Mouse (Mus musculus) stomach, postnatal 0 days (tissue): ENCODE data around the gene Srsf7. TPM values are rescaled to one million over a fixed set of nuclear protein-coding genes. Genes with fewer than 3 reads are reported as not detected.

Source experiments
- ATAC-seq: fragments of 200-750 bp; cut with Nextera tagmentation; 2 replicates; pipeline ENCODE4 v1.8.0; 2017; ENCODE audit not compliant: low FRiP score, low TSS enrichment
- DNase-seq: peaks from one replicate; pipeline ENCODE4 v3.0.0-alpha.2; 2016; ENCODE audit warnings: low spot score
- H3K27ac ChIP-seq: fragments of 300-500 bp; sonication (generic); replicated peaks from 2 replicates; pipeline ENCODE4 v1.5.1; 2014; ENCODE audit warnings: mild to moderate bottlenecking, control low read depth
- H3K27me3 ChIP-seq: fragments of 300-500 bp; sonication (generic); 2 replicates; pipeline ENCODE4 v1.6.1; 2014; ENCODE audit warnings: low read length; ENCODE audit not compliant: control insufficient read depth, insufficient read depth
- H3K36me3 ChIP-seq: fragments of 300-500 bp; sonication (generic); 2 replicates; pipeline ENCODE4 v1.6.1; 2014; ENCODE audit warnings: low read length, mixed read lengths; ENCODE audit not compliant: control insufficient read depth, insufficient read depth
- H3K4me1 ChIP-seq: fragments of 300-500 bp; sonication (generic); replicated peaks from 2 replicates; pipeline ENCODE4 v1.6.1; 2014; ENCODE audit warnings: antibody characterized with exemption; ENCODE audit not compliant: control insufficient read depth, insufficient read depth
- H3K4me2 ChIP-seq: fragments of 300-500 bp; sonication (generic); replicated peaks from 2 replicates; pipeline ENCODE4 v1.6.1; 2014; ENCODE audit warnings: low read depth, mild to moderate bottlenecking, control low read depth, moderate library complexity
- H3K4me3 ChIP-seq: fragments of 300-500 bp; sonication (generic); 2 replicates; pipeline ENCODE4 v1.5.1; 2014; ENCODE audit warnings: low read depth, low read length, control low read depth
- H3K9ac ChIP-seq: fragments of 300-500 bp; sonication (generic); 2 replicates; pipeline ENCODE4 v1.6.1; 2014; ENCODE audit warnings: mild to moderate bottlenecking, low read length, control low read depth, mixed read lengths
- H3K9me3 ChIP-seq: fragments of 300-500 bp; sonication (generic); 2 replicates; pipeline ENCODE4 v1.6.1; 2016; ENCODE audit warnings: low read length; ENCODE audit not compliant: control insufficient read depth
- CTCF ChIP-seq: IDR thresholded peaks from 2 replicates; pipeline ENCODE4 v1.5.1; 2016; ENCODE audit warnings: antibody characterized with exemption, low read depth, mild to moderate bottlenecking, moderate library complexity
- EP300 ChIP-seq: optimal IDR thresholded peaks from 2 replicates; pipeline ENCODE3; 2016; ENCODE audit warnings: antibody characterized with exemption
- WGBS: fragments of 180-500 bp; shearing (Covaris S2); extraction: QIAGEN DNeasy Blood & Tissue Kit; methylation state at CpG from one replicate; pipeline ENCODE4 v1.1.7; 2014; 5-methylcytosine and 5-hydroxymethylcytosine counted together
- polyA plus RNA-seq: library from polyadenylated mRNA; unstranded; fragments of >200 nt; fragmentation: Nextera tagmentation; extraction: Ambion mirVana; gene quantifications from 2 replicates; pipeline ENCODE4 v1.2.1, GENCODE M21; 2015

Srsf7 gene
- polyA plus RNA-seq, 1 experiment from 2014 or later = 212 TPM

GRCm38 (mm10) chr17:80174699-80175385, 32.3 kb downstream of the Srsf7 start:
- TF ChIP-seq EP300 (no peak), CTCF (no peak)
- H3K4me1 ChIP-seq = no peaks in the 10 kb centered on the region
- H3K36me3 ChIP-seq = no peaks in the 10 kb centered on the region
- ATAC-seq = no peak
- no peak overlapping the region for H3K4me3 ChIP-seq
- no peak overlapping the region for H3K27ac ChIP-seq
- no peak overlapping the region for H3K9ac ChIP-seq
- no peak for DNase-seq
- no peak overlapping the region for H3K4me2 ChIP-seq
- H3K27me3 ChIP-seq = no peaks in the 10 kb centered on the region
- no peaks in the 10 kb centered on the region for H3K9me3 ChIP-seq
- 78% methylated on average over 19 of the region's 19 CpGs for whole genome bisulfite sequencing

DNA sequence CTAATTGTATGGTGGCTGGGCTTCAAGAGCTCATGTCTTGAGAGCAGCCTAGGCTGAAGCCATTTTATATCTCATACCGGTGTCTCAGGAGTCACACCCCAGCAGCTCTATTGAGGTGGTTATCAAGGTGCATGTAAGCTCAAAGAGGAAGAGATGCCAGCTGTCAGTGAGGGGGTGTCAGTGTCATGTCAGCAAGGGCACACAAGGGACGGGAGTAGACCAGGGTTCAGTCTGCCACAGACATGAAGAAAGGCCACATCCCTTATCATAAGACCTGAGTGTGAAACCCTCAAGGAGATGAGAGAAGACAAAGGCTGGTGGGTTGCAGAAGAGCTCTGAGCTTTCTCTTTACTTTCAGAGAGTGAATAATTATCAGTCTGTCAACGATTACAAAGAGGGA, 33.0 kb downstream of the Srsf7 start:
- no peaks in the 10 kb centered on the region for H3K4me1 ChIP-seq
- 80% methylated on average over 3 of the region's 3 CpGs for WGBS
- no peak for TF ChIP-seq CTCF
- TF ChIP-seq EP300 = no peak
- H3K4me3 ChIP-seq = no peak overlapping the region
- no peak overlapping the region for H3K9ac ChIP-seq
- no peaks in the 10 kb centered on the region for H3K9me3 ChIP-seq
- no peak overlapping the region for H3K4me2 ChIP-seq
- H3K36me3 ChIP-seq = no peaks in the 10 kb centered on the region
- no peaks in the 10 kb centered on the region for H3K27me3 ChIP-seq
- ATAC-seq (no peak), DNase-seq (no peak)
- no peak overlapping the region for H3K27ac ChIP-seq

DNA sequence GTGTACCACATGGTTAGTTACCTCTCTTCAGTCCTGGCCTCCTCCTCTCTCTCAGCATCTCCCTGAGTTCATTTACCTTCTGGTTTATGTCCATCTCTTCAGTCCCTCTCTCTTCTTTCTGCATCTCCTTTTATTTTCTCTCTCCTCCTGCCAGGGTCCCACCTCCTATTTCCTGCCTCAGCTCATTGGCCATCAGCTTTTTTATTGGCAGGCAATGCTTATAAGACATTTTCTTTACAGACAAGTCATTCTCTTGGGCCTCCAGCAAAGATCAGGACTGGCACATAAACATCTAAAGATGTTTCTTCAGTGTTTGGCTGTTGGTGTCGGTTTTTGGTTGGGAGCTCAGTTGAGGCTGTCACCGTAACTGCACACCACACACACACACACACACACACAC, 33.4 kb downstream of the Srsf7 start:
- H3K36me3 ChIP-seq = no peaks in the 10 kb centered on the region
- H3K27me3 ChIP-seq = no peaks in the 10 kb centered on the region
- H3K27ac ChIP-seq = no peak overlapping the region
- no peaks in the 10 kb centered on the region for H3K9me3 ChIP-seq
- TF ChIP-seq CTCF (no peak), EP300 (no peak)
- H3K9ac ChIP-seq = no peak overlapping the region
- H3K4me2 ChIP-seq = no peak overlapping the region
- H3K4me1 ChIP-seq = no peaks in the 10 kb centered on the region
- no peak overlapping the region for H3K4me3 ChIP-seq
- no peak for ATAC-seq
- DNase-seq = no peak
- 91% methylated on average over 2 of the region's 2 CpGs for WGBS

- H3K27ac ChIP-seq = no peak overlapping the region
- ATAC-seq = no peak
- no peak for DNase-seq
These were observed 34.3 kb downstream of the Srsf7 start for GRCm38 (mm10) chr17:80172761-80173160.

DNA sequence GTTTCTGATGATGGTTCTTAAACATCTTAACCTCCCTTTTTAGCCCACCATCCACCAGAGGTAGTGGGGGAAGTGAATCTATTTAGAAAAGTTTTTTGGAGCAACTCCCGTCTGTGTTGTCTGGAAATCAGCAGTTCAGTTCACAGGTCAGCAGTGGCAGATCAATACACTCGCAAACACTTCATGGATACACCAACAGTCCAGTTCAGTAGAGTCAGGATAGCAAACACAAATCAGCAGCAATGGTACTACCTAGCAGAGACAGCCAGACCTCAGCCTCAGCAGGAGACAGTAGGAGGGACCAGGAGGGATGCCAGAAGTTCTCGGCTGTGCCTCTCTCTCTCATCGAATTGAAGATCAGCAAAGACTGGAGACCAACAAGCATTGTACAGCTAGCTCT, 35.2 kb downstream of the Srsf7 start:
- no peak overlapping the region for H3K27ac ChIP-seq
- H3K4me2 ChIP-seq = no peak overlapping the region
- H3K9ac ChIP-seq = no peak overlapping the region
- H3K27me3 ChIP-seq = no peaks in the 10 kb centered on the region
- no peaks in the 10 kb centered on the region for H3K36me3 ChIP-seq
- no peaks in the 10 kb centered on the region for H3K9me3 ChIP-seq
- H3K4me1 ChIP-seq = peaks cover 3% of the 10 kb centered on the region; the same call in 1 of the 2 replicates
- TF ChIP-seq CTCF = no peak
- WGBS = 87% methylated on average over 4 of the region's 4 CpGs
- ATAC-seq = no peak
- H3K4me3 ChIP-seq = no peak overlapping the region
- no peak for DNase-seq

More at GRCm38 (mm10) chr17:80172761-80173160, 34.3 kb downstream of the Srsf7 start:
- H3K4me1 ChIP-seq = no peaks in the 10 kb centered on the region; the same call in 1 of the 2 replicates
- no peak overlapping the region for H3K9ac ChIP-seq
- 82% methylated on average over 5 of the region's 5 CpGs for WGBS
- H3K9me3 ChIP-seq = no peaks in the 10 kb centered on the region
- no peak for TF ChIP-seq CTCF
- no peak for TF ChIP-seq EP300
- H3K4me3 ChIP-seq = no peak overlapping the region
- H3K36me3 ChIP-seq = no peaks in the 10 kb centered on the region
- H3K4me2 ChIP-seq = no peak overlapping the region
- no peaks in the 10 kb centered on the region for H3K27me3 ChIP-seq

DNA sequence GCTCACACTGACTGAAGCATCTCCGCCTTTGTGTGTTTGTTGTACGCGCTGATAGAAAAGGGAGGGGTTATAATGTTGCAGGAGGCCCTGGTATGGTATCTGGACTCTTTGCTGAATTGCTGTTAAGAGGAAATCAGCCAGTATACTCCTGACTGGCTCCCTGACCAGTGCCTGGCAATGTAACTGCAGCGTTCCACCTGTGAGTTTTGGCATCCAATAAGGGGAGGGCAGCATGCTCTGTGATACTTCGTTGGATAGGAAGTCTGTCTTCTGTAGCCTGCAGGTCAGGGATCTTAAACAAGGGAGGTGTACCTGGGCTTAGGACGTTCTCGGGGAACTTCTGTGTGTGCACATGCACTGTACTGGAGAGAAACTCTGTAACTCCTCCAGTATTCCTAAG, 36.2 kb downstream of the Srsf7 start:
- Histone ChIP-seq H3K9ac (no peak overlapping the region), H3K4me1 (peaks cover 3% of the 10 kb centered on the region; the same call in 1 of the 2 replicates), H3K27ac (no peak overlapping the region), H3K4me3 (no peak overlapping the region), H3K27me3 (no peaks in the 10 kb centered on the region), H3K9me3 (no peaks in the 10 kb centered on the region), H3K36me3 (no peaks in the 10 kb centered on the region), H3K4me2 (no peak overlapping the region)
- ATAC-seq = no peak
- DNase-seq = no peak
- WGBS = 79% methylated on average over 7 of the region's 7 CpGs
- TF ChIP-seq EP300 = no peak
- no peak for TF ChIP-seq CTCF
